Mouse (Mus musculus): ENCODE results near the gene Crtc2.

- TF ChIP-seq POLR2A (IDR thresholded peaks at IDR 0.05; ENCODE audit: borderline replicate concordance, low read depth, low read length) (no peak), CTCF (IDR thresholded peaks at IDR 0.05; ENCODE audit: low read depth, low read length) (no peak)
Observed at GRCm38 (mm10) chr3:90254419-90255193, 643 bp downstream of the Crtc2 start.

Measured in bone marrow macrophage, adult 2 months (primary cell).